Mouse (Mus musculus): ENCODE results near the gene Kcnj10.
A peak's percentile ranks its signal among the peaks of the same experiment; 100 is the strongest.

The Kcnj10 gene

DNA sequence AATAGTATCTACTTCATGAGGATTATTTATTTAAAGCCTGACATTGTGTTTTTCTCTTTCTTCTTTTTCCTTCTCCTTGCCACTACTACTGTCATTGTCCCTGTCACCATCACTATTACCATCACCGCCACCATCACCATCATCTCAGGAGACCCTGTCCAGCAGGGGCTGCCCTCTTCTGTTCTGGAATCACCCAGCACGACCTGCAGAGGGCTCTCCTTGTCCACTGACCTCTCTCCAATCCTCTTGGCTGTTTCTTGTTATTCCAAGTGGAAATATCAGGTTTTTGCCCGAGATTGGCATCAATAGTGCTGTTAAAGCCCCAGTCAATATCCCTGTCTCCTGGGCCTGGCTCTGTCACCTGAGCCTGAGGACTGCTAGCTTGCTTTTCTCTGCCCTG is 7.5 kb upstream of the Kcnj10 start:
- DNase-seq (ENCODE audit: low spot score), result no peak

- no peak for DNase-seq (ENCODE audit: low spot score)
Measured at GRCm38 (mm10) chr1:172335804-172336203, 5.2 kb upstream of the Kcnj10 start.

DNA sequence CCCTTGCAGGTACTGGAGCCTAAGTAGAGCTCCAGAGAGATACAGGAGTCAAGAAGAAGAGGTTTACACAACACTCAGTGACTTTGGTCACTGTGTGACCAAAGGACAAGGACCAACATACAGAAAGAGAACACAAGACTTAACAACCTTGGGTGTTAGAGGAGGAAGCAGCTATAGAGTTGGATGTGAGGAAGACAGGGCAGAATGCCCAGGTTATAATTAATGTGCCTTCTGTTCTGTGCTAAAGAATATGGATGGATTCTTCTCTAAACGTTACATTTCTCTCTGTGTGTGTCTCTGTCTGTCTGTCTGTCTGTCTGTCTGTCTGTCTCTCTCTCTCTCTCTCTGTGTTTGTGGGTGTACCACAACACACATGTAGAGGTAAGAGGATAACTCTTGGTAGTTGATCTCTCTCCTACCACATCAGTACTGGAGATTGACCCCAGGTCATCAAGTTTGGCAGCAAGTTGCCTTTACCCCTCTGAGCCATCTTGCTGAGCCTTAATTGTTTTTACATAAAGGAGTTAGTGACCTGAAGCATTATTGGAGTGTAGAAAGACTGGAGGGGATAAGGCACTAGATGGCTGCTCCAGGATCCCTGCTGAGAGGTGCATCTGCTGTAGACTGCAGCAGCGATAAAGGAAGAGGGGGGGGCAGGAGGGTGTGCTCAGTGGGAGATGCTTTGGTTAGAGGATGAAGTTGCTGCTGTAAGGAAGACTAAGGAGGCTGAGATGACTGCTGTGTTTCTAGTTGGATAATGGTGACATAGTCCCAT is 3.4 kb upstream of the Kcnj10 start:
- DNase-seq (ENCODE audit: low spot score), result no peak

GRCm38 (mm10) chr1:172341386-172341785 is 376 bp downstream of the Kcnj10 start:
- DNase-seq (ENCODE audit: low spot score), result peak; percentile 12

- DNase-seq (ENCODE audit: low spot score), result peak; percentile 78
Measured at GRCm38 (mm10) chr1:172342729-172343128, 1.7 kb downstream of the Kcnj10 start.

DNA sequence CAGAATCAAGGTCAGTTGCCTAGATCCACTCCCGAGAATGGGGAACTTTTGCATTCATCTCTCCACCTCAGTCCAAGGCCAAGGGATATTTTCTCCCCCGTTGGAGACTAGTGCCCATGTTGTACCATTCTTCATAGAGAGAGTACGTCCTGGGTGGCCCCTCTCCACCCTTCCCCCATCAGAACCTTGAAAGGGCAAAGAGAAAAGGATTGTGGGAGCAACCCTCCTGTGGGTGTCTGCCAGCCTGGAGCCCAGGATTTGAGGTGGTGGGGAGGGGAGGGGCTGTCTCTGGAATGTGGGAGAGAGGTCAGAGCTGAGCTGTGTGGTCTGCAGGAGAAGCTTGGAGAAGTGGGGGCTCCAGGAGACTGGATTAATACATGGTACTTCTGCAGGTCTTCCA is 2.9 kb downstream of the Kcnj10 start:
- no peak for DNase-seq (ENCODE audit: low spot score)

DNA sequence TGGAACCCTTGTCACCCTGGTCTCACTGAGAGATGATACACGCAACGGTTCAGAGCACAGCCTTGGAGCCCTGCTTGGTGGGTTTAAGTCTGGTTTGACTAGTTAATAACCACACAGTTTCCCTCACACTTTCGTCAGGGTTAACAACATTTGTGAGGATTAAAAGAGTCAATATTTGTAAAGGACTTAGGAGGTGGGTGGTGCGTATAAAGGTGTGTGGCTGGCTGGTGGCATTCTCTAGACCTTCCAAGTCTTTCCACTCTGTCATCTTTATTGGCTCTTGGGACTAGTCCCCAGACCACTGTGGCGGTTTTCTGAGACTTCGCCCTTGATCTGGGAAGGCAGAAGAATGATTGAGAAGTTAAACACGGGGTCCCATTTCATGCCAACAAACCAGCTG is 3.8 kb downstream of the Kcnj10 start:
- no peak for DNase-seq (ENCODE audit: low spot score)

DNA sequence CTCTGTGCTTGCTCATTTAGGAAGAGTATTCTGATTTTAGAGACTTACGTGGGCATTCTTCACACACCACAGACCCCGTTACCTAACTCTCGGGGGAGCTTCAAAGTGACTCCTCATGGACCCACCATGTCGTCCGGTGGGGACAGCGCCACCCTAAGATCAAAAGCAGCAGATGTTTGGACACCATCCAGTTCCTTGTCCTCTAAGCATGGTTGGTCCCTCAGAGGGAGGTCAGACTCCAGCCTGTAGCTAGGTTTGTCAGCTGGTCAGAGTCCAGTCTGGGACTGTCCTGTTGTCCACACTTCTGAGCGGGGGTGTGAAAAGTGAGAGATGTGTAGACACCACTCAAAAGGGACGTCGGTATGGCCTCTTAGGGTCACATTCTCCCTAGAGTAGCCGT is 5.7 kb downstream of the Kcnj10 start:
- no peak for DNase-seq (ENCODE audit: low spot score)

- no peak for DNase-seq (ENCODE audit: low spot score)
Measured at GRCm38 (mm10) chr1:172347382-172347781, 6.4 kb downstream of the Kcnj10 start.

DNA sequence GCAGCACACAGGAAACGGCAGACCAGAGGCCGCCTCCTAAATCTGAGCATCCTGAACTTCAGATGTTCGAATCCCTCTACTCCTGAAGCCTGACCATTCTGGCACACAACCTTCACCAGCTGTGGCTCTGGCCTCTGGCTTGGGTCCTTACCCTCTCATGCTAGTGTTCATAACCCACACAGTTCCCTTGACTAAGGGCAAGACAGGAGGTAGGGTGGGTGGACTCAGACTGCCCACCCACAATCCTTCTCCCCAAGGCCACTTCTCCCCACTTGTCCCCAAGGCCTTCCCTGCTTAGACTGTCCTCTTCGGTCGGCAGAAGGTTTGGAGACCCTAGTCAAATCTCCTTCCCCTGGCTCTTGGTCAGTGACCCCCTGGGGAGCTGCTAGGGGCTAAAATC is 8.5 kb downstream of the Kcnj10 start:
- no peak for DNase-seq (ENCODE audit: low spot score)

GRCm38 (mm10) chr1:172349916-172350812 is 9.2 kb downstream of the Kcnj10 start:
- DNase-seq (ENCODE audit: low spot score), result peak; percentile 82

DNA sequence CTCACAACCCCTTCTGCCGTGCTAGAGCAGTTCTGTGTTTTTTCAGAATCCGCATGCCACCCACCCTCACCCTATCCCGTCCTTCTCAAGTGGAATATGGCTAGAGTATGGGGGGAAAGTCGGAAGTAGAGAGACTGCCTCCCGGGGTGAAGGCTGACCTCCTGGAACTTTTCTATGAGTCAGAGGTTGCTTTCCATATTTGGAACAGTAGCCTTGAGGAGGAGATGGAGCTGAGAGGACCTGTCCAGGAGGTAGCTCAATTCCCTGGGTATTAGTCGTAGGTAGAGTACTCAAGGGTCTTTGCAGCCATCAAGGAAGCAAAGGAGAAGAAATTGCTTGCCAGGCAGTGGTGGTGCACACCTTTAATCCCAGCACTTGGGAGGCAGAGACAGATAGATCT is 11.0 kb downstream of the Kcnj10 start:
- DNase-seq (ENCODE audit: low spot score), result no peak

DNA sequence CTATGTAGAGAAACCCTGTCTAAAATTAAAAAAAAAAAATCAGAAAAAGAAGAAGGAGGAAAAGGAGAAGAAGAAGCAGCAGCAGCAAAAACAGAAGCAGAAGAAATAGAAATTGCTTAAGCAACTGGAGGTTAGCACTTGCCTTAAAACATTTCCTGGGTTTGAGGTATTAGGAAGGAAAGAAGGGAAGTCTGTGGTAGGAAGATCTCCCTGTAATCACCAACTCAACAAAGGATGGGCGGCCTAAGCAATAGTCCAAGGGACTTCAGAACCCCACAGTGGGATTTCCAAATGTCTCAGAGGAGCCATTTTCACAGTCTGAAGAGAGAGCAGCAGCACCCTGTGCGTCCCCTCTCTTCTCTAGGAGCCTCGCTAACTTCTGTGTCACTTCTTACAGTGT is 11.4 kb downstream of the Kcnj10 start:
- no peak for DNase-seq (ENCODE audit: low spot score)

DNA sequence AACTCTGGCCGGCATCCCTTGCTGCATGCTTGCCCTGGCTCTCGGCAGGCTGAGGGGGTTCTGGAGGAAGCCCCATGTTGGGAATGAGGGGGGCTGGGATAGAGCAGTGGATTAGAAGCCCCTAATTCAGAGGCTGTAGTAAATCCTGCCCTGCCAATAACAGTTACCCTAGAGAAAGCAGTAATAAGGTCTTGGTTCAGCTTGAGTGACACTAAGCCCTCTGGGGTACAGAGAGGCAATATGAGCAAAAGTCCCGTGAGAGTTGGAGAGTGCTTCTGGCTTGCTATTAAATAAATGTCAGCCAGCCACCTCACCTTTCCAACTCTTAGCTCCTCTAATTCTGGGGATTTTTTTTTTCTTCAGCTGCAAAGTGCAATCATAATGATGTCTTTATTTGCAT is 14.3 kb downstream of the Kcnj10 start:
- no peak for DNase-seq (ENCODE audit: low spot score)

- no peak for DNase-seq (ENCODE audit: low spot score)
Measured at GRCm38 (mm10) chr1:172357550-172357949, 16.5 kb downstream of the Kcnj10 start.

DNA sequence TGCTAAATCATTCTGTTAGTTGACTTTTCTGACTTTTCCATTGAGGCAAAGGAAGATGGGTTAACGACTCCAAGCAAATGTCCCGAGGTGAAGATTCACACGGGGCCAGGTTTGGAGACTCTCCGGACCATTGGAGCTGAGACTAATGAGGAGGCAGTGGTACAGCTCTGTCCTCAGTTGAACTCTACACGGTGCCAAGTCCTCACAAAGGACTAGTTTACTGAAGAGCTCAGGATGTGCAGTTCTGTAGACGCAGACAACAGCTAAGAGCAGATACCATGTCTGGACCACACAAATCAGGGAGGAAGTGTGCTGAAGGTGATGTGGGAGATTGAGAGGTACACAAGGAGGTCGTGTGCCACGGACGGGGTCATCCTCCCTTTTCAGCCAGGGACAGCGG is 17.3 kb downstream of the Kcnj10 start:
- DNase-seq (ENCODE audit: low spot score), result no peak

DNA sequence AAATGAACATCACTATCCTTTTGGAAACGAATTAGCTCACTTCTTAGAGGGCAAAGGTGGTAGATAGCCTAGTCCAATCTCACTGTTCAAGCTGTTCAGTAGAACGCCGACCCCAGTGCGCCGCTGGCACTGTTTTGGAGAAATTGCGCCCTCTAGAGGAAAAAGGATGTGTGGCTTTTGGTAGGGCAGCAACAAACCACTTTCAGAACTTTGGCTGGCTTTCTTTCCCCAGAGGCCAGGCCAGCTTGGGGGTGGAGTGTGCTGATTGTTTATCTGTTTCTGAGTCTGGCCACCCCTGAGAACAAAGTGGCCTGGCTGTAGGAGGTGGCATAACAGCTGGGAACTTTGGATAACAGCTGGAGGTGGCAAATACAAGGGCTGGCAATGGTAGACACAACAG is 23.7 kb downstream of the Kcnj10 start:
- peak; percentile 78 for DNase-seq (ENCODE audit: low spot score)

DNA sequence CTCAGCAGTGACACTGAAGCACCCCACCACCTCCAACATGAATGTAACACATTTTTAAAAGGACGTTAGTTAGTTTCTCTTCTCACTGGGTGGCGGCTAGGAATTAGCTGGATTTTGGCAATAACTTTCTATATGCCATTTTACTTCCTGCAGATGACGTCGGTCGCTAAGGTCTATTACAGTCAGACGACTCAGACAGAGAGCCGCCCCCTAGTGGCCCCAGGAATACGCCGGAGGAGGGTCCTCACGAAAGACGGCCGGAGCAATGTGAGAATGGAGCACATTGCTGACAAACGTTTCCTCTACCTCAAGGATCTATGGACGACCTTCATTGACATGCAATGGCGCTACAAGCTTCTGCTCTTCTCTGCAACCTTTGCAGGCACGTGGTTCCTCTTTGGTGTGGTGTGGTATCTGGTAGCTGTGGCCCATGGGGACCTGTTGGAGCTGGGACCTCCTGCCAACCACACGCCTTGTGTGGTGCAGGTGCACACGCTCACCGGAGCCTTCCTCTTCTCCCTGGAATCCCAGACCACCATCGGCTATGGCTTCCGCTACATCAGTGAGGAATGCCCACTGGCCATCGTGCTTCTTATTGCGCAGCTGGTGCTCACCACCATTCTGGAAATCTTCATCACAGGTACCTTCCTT is 27.9 kb downstream of the Kcnj10 start:
- no peak for DNase-seq (ENCODE audit: low spot score)

DNA sequence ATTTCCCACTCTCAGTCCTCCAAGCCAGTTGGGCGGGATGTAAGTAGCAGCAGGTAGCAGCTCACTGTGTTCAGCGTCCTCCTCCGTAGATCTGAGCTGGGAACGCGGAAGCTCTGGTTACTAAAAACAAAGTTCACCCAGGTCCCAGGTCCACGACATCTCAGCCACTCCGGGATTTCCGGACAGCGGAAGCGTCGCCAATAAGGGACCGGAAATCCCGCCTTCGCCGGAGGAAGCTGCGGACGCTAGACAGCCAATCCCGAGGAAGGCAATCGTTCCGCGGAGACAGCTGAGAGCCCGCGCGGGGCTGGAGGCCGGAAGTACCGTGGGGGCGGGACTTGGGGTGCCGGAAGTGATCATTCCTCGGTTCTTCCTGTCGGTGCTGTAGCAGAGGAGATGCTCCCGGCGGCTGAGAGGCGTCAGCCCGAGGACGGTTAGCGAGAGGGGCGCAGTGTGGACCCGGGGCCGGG is 35.2 kb downstream of the Kcnj10 start, which contains the start of gene Pigm:
Pigm (plus strand) TSS at position 349 of the 470 bp plus-strand sequence.
- peak; percentile 97 for DNase-seq (ENCODE audit: low spot score)

DNA sequence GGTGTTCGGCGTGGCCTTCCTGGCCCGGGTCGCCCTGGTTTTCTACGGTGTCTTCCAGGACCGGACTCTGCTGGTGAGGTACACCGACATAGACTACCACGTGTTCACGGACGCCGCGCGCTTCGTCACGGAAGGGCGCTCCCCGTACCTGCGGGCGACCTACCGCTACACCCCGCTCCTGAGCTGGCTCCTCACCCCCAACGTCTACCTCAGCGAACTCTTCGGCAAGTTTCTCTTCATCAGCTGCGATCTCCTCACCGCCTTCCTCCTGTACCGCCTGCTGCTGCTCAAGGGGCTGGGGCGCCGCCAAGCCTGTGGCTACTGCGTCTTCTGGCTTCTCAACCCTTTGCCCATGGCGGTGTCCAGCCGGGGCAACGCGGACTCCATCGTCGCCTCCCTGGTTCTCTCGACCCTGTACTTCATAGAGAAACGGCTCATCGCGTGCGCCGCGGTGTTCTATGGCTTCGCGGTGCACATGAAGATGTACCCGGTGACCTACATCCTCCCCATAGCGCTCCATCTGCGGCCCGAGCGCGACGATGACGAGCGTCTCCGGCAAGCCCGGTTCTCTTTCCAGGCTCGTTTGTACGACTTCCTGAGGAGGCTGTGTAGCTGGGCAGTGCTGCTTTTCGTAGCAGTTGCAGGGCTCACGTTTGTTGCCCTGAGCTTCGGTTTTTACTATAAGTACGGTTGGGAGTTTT is 35.9 kb downstream of the Kcnj10 start:
- no peak for DNase-seq (ENCODE audit: low spot score)

GRCm38 (mm10) chr1:172380066-172380465 is 39.1 kb downstream of the Kcnj10 start:
- DNase-seq (ENCODE audit: low spot score), result no peak

GRCm38 (mm10) chr1:172382090-172382489 is 41.1 kb downstream of the Kcnj10 start:
- no peak for DNase-seq (ENCODE audit: low spot score)

Data from layer of hippocampus, adult 11-12 months (tissue).